Mouse (Mus musculus) hindbrain, embryonic 11.5 days (tissue): Measurements from ENCODE around the gene Taok3. TPM values are rescaled to one million over a fixed set of nuclear protein-coding genes. Genes with fewer than 3 reads are reported as not detected.

Source experiments
- ATAC-seq: fragments of 200-750 bp; cut with Nextera tagmentation; 2 replicates; pipeline ENCODE4 v1.8.0; 2017; ENCODE audit warnings: mild to moderate bottlenecking, moderate TSS enrichment, moderate library complexity; ENCODE audit not compliant: low FRiP score
- DNase-seq: peaks from one replicate; pipeline ENCODE4 v3.0.0-alpha.2; 2015; ENCODE audit warnings: low spot score
- H3K27ac ChIP-seq: fragments of 300-500 bp; sonication (generic); 2 replicates; pipeline ENCODE4 v1.5.1; 2014; ENCODE audit warnings: mild to moderate bottlenecking, low read depth, low read length
- H3K27me3 ChIP-seq: fragments of 300-500 bp; sonication (generic); 2 replicates; pipeline ENCODE4 v1.6.1; 2014; ENCODE audit warnings: mild to moderate bottlenecking, low read length, moderate library complexity, mixed read lengths; ENCODE audit not compliant: control insufficient read depth, insufficient read depth
- H3K36me3 ChIP-seq: fragments of 300-500 bp; sonication (generic); 2 replicates; pipeline ENCODE4 v1.6.1; 2014; ENCODE audit warnings: mild to moderate bottlenecking, low read length, moderate library complexity, mixed read lengths; ENCODE audit not compliant: control insufficient read depth, insufficient read depth
- H3K4me1 ChIP-seq: fragments of 300-500 bp; sonication (generic); replicated peaks from 2 replicates; pipeline ENCODE4 v1.6.1; 2014; ENCODE audit warnings: low read length, mixed read lengths; ENCODE audit not compliant: control insufficient read depth, insufficient read depth
- H3K4me2 ChIP-seq: fragments of 300-500 bp; sonication (generic); replicated peaks from 2 replicates; pipeline ENCODE4 v1.6.1; 2014; ENCODE audit warnings: mild to moderate bottlenecking, low read depth, low read length
- H3K4me3 ChIP-seq: fragments of 300-500 bp; sonication (generic); 2 replicates; pipeline ENCODE4 v1.5.1; 2014; ENCODE audit warnings: low read depth, low read length
- H3K9ac ChIP-seq: fragments of 300-500 bp; sonication (generic); 2 replicates; pipeline ENCODE4 v1.6.1; 2014; ENCODE audit warnings: low read depth, low read length
- H3K9me3 ChIP-seq: fragments of 300-500 bp; sonication (generic); 2 replicates; pipeline ENCODE4 v1.6.1; 2016; ENCODE audit warnings: low read length; ENCODE audit not compliant: control insufficient read depth
- WGBS: fragments of 180-500 bp; shearing (Covaris S2); extraction: QIAGEN DNeasy Blood & Tissue Kit; methylation state at CpG from one replicate; pipeline ENCODE4 v1.1.7; 2014; 5-methylcytosine and 5-hydroxymethylcytosine counted together
- polyA plus RNA-seq: library from polyadenylated mRNA; unstranded; fragments of >200 nt; fragmentation: Nextera tagmentation; extraction: Ambion mirVana; gene quantifications from 2 replicates; pipeline ENCODE4 v1.2.1, GENCODE M21; 2014

The Taok3 gene
- polyA plus RNA-seq, 1 experiment from 2014 or later: 21.7 TPM

- Histone ChIP-seq H3K4me3 (no peak overlapping the region), H3K27me3 (no peaks in the 10 kb centered on the region), H3K36me3 (no peaks in the 10 kb centered on the region), H3K27ac (no peak overlapping the region), H3K4me1 (no peaks in the 10 kb centered on the region), H3K9me3 (no peaks in the 10 kb centered on the region), H3K4me2 (no peak overlapping the region), H3K9ac (no peak overlapping the region)
- 91% methylated on average over 14 of the region's 14 CpGs for WGBS
- ATAC-seq (no peak), DNase-seq (no peak)
Observed at GRCm38 (mm10) chr5:117168351-117169100, 48.6 kb downstream of the Taok3 start.

GRCm38 (mm10) chr5:117174057-117174456 lies 54.1 kb downstream of the Taok3 start:
- Histone ChIP-seq H3K4me3 (no peak overlapping the region), H3K9me3 (no peaks in the 10 kb centered on the region), H3K27ac (no peak overlapping the region), H3K4me1 (no peaks in the 10 kb centered on the region), H3K27me3 (no peaks in the 10 kb centered on the region), H3K36me3 (no peaks in the 10 kb centered on the region), H3K4me2 (no peak overlapping the region), H3K9ac (no peak overlapping the region)
- 95% methylated on average over 7 of the region's 7 CpGs for WGBS
- no peak for DNase-seq
- no peak for ATAC-seq

GRCm38 (mm10) chr5:117175896-117176295 lies 56.0 kb downstream of the Taok3 start:
- Histone ChIP-seq H3K27ac (no peak overlapping the region), H3K27me3 (no peaks in the 10 kb centered on the region), H3K4me1 (no peaks in the 10 kb centered on the region), H3K4me3 (no peak overlapping the region), H3K36me3 (no peaks in the 10 kb centered on the region), H3K9ac (no peak overlapping the region), H3K4me2 (no peak overlapping the region), H3K9me3 (no peaks in the 10 kb centered on the region)
- DNase-seq: no peak
- WGBS: 75% methylated on average over 8 of the region's 8 CpGs
- no peak for ATAC-seq

- ATAC-seq: no peak
- no peaks in the 10 kb centered on the region for H3K36me3 ChIP-seq
- H3K4me3 ChIP-seq: no peak overlapping the region
- H3K4me1 ChIP-seq: no peaks in the 10 kb centered on the region
- no peak for DNase-seq
- H3K27me3 ChIP-seq: no peaks in the 10 kb centered on the region
- H3K27ac ChIP-seq: no peak overlapping the region
- H3K9me3 ChIP-seq: no peaks in the 10 kb centered on the region
- no peak overlapping the region for H3K9ac ChIP-seq
- WGBS: 41% methylated on average over 6 of the region's 6 CpGs
- H3K4me2 ChIP-seq: no peak overlapping the region
Observed at GRCm38 (mm10) chr5:117178079-117178478, 58.1 kb downstream of the Taok3 start.

- WGBS: 64% methylated on average over 6 of the region's 6 CpGs
Observed at GRCm38 (mm10) chr5:117178486-117178885, 58.6 kb downstream of the Taok3 start.

GRCm38 (mm10) chr5:117181921-117182320 lies 62.0 kb downstream of the Taok3 start:
- no peak overlapping the region for H3K27ac ChIP-seq
- 0 out of 2 replicates have a peak, but pooled peaks cover 2% of the 10 kb centered on the region for H3K9me3 ChIP-seq
- DNase-seq (no peak), ATAC-seq (no peak)
- no peaks in the 10 kb centered on the region for H3K27me3 ChIP-seq
- H3K4me1 ChIP-seq: no peaks in the 10 kb centered on the region
- no peak overlapping the region for H3K4me3 ChIP-seq
- H3K36me3 ChIP-seq: no peaks in the 10 kb centered on the region
- WGBS: 86% methylated on average over 5 of the region's 5 CpGs
- H3K9ac ChIP-seq: no peak overlapping the region
- H3K4me2 ChIP-seq: no peak overlapping the region

More at GRCm38 (mm10) chr5:117178486-117178885, 58.6 kb downstream of the Taok3 start:
- H3K9me3 ChIP-seq: no peaks in the 10 kb centered on the region
- no peaks in the 10 kb centered on the region for H3K4me1 ChIP-seq
- no peak overlapping the region for H3K9ac ChIP-seq
- H3K36me3 ChIP-seq: no peaks in the 10 kb centered on the region
- H3K27ac ChIP-seq: no peak overlapping the region
- ATAC-seq (no peak), DNase-seq (no peak)
- H3K4me2 ChIP-seq: no peak overlapping the region
- H3K27me3 ChIP-seq: no peaks in the 10 kb centered on the region
- no peak overlapping the region for H3K4me3 ChIP-seq

GRCm38 (mm10) chr5:117182411-117182810 lies 62.5 kb downstream of the Taok3 start:
- 87% methylated on average over 3 of the region's 3 CpGs for WGBS
- Histone ChIP-seq H3K9ac (no peak overlapping the region), H3K4me1 (no peaks in the 10 kb centered on the region), H3K9me3 (0 out of 2 replicates have a peak, but pooled peaks cover 2% of the 10 kb centered on the region), H3K4me3 (no peak overlapping the region), H3K27ac (no peak overlapping the region), H3K4me2 (no peak overlapping the region), H3K36me3 (no peaks in the 10 kb centered on the region), H3K27me3 (no peaks in the 10 kb centered on the region)
- DNase-seq (no peak), ATAC-seq (no peak)

GRCm38 (mm10) chr5:117184832-117185231 lies 64.9 kb downstream of the Taok3 start:
- DNase-seq (no peak), ATAC-seq (no peak)
- no peak overlapping the region for H3K4me2 ChIP-seq
- WGBS: 88% methylated on average over 6 of the region's 6 CpGs
- H3K9me3 ChIP-seq: 0 out of 2 replicates have a peak, but pooled peaks cover 2% of the 10 kb centered on the region
- H3K9ac ChIP-seq: no peak overlapping the region
- no peaks in the 10 kb centered on the region for H3K27me3 ChIP-seq
- no peak overlapping the region for H3K4me3 ChIP-seq
- no peaks in the 10 kb centered on the region for H3K36me3 ChIP-seq
- H3K4me1 ChIP-seq: no peaks in the 10 kb centered on the region
- no peak overlapping the region for H3K27ac ChIP-seq

- DNase-seq: no peak
- no peak overlapping the region for H3K9ac ChIP-seq
- H3K4me2 ChIP-seq: no peak overlapping the region
- H3K4me1 ChIP-seq: no peaks in the 10 kb centered on the region
- no peaks in the 10 kb centered on the region for H3K27me3 ChIP-seq
- H3K27ac ChIP-seq: no peak overlapping the region
- WGBS: 93% methylated on average over 7 of the region's 7 CpGs
- H3K9me3 ChIP-seq: 0 out of 2 replicates have a peak, but pooled peaks cover 2% of the 10 kb centered on the region
- no peaks in the 10 kb centered on the region for H3K36me3 ChIP-seq
- no peak overlapping the region for H3K4me3 ChIP-seq
- ATAC-seq: no peak
Observed at GRCm38 (mm10) chr5:117185673-117186072, 65.7 kb downstream of the Taok3 start.
